Mouse (Mus musculus) neural tube, embryonic 11.5 days (tissue): Measurements from ENCODE around the gene Rpl29. TPM values are rescaled to one million over a fixed set of nuclear protein-coding genes. Genes with fewer than 3 reads are reported as not detected.

Source experiments
- ATAC-seq: fragments of 200-750 bp; cut with Nextera tagmentation; 2 replicates; pipeline ENCODE4 v1.8.0; 2017; ENCODE audit warnings: moderate number of reproducible peaks, mild to moderate bottlenecking, moderate TSS enrichment, moderate library complexity; ENCODE audit not compliant: insufficient read depth, low FRiP score, low TSS enrichment
- DNase-seq: peaks from one replicate; pipeline ENCODE4 v3.0.0-alpha.2; 2015; ENCODE audit warnings: low spot score
- H3K27ac ChIP-seq: fragments of 300-500 bp; sonication (generic); 2 replicates; pipeline ENCODE4 v1.5.1; 2014; ENCODE audit warnings: low read depth, mild to moderate bottlenecking, low read length
- H3K27me3 ChIP-seq: fragments of 300-500 bp; sonication (generic); 2 replicates; pipeline ENCODE4 v1.6.1; 2014; ENCODE audit warnings: mild to moderate bottlenecking, low read length, mixed read lengths; ENCODE audit not compliant: control insufficient read depth, insufficient read depth
- H3K36me3 ChIP-seq: fragments of 300-500 bp; sonication (generic); 2 replicates; pipeline ENCODE4 v1.6.1; 2014; ENCODE audit warnings: mild to moderate bottlenecking, low read length, moderate library complexity, mixed read lengths; ENCODE audit not compliant: control insufficient read depth, insufficient read depth
- H3K4me1 ChIP-seq: fragments of 300-500 bp; sonication (generic); 2 replicates; pipeline ENCODE4 v1.6.1; 2014; ENCODE audit warnings: low read length, mixed read lengths; ENCODE audit not compliant: control insufficient read depth, insufficient read depth
- H3K4me2 ChIP-seq: fragments of 300-500 bp; sonication (generic); 2 replicates; pipeline ENCODE4 v1.6.1; 2014; ENCODE audit warnings: low read depth, mild to moderate bottlenecking, moderate library complexity
- H3K4me3 ChIP-seq: fragments of 300-500 bp; sonication (generic); 2 replicates; pipeline ENCODE4 v1.5.1; 2014; ENCODE audit warnings: low read depth, low read length
- H3K9ac ChIP-seq: fragments of 300-500 bp; sonication (generic); 2 replicates; pipeline ENCODE4 v1.6.1; 2014; ENCODE audit warnings: mild to moderate bottlenecking, low read length
- H3K9me3 ChIP-seq: fragments of 300-500 bp; sonication (generic); 2 replicates; pipeline ENCODE4 v1.6.1; 2016; ENCODE audit warnings: low read length; ENCODE audit not compliant: control insufficient read depth
- WGBS: fragments of 180-500 bp; shearing (Covaris S2); extraction: QIAGEN DNeasy Blood & Tissue Kit; methylation state at CpG from one replicate; pipeline ENCODE4 v1.1.7; 2014; 5-methylcytosine and 5-hydroxymethylcytosine counted together
- polyA plus RNA-seq: library from polyadenylated mRNA; unstranded; fragments of >200 nt; fragmentation: Nextera tagmentation; extraction: Ambion mirVana; gene quantifications from 2 replicates; pipeline ENCODE4 v1.2.1, GENCODE M21; 2014

Gene Rpl29
- polyA plus RNA-seq, 1 experiment from 2014 or later = 844 TPM

DNA sequence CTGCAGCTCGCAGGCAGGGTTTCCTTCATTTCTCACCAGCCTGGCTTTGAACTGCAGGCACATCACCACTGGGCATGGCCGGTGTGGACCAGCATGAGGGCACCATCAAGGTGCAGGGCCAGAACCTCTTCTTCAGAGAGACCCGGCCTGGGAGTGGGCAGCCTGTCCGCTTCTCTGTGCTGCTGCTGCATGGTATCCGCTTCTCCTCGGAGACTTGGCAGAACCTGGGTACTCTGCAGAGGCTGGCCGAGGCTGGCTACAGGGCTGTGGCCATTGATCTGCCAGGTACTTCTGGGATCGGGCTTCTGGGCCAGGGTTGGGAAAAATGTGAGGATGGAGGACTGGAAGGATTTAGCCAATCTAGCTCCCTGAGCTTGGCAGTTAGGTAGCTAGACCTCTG, 20.7 kb downstream of the Rpl29 start:
- Histone ChIP-seq H3K9ac (no peak overlapping the region), H3K9me3 (no peaks in the 10 kb centered on the region), H3K27me3 (no peaks in the 10 kb centered on the region), H3K36me3 (no peaks in the 10 kb centered on the region; the same call in 1 of the 2 replicates), H3K4me1 (peaks cover 41% of the 10 kb centered on the region), H3K27ac (no peak overlapping the region), H3K4me2 (no peak overlapping the region), H3K4me3 (no peak overlapping the region)
- DNase-seq (no peak), ATAC-seq (no peak)
- WGBS = 94% methylated on average over 8 of the region's 8 CpGs

GRCm38 (mm10) chr9:106450661-106451060, 21.4 kb downstream of the Rpl29 start:
- Histone ChIP-seq H3K27me3 (no peaks in the 10 kb centered on the region), H3K36me3 (no peaks in the 10 kb centered on the region; the same call in 1 of the 2 replicates), H3K4me2 (no peak overlapping the region), H3K27ac (no peak overlapping the region), H3K4me3 (no peak overlapping the region), H3K4me1 (peaks cover 38% of the 10 kb centered on the region), H3K9me3 (no peaks in the 10 kb centered on the region), H3K9ac (no peak overlapping the region)
- ATAC-seq = no peak
- WGBS = 16% methylated on average over 9 of the region's 9 CpGs
- peak; percentile 49 for DNase-seq

DNA sequence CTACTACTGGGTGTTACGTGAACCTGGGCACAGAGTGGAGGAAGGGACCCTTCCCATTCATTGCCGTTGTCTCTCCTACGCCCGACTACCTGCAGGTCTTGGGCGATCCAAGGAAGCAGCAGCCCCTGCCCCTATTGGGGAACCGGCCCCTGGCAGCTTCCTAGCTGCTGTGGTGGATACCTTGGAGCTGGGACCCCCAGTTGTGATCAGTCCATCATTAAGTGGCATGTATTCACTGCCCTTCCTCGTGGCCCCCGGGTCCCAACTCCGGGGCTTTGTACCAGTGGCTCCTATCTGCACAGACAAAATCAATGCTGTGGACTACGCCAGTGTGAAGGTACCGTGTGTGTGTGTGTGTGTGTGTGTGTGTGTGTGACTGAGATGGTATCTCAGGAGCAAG, 22.0 kb downstream of the Rpl29 start:
- Histone ChIP-seq H3K27me3 (no peaks in the 10 kb centered on the region), H3K4me1 (peaks cover 44% of the 10 kb centered on the region), H3K9me3 (no peaks in the 10 kb centered on the region), H3K9ac (no peak overlapping the region), H3K4me3 (no peak overlapping the region), H3K4me2 (no peak overlapping the region), H3K27ac (no peak overlapping the region), H3K36me3 (no peaks in the 10 kb centered on the region; the same call in 1 of the 2 replicates)
- 76% methylated on average over 11 of the region's 11 CpGs for WGBS
- DNase-seq (no peak), ATAC-seq (no peak)

DNA sequence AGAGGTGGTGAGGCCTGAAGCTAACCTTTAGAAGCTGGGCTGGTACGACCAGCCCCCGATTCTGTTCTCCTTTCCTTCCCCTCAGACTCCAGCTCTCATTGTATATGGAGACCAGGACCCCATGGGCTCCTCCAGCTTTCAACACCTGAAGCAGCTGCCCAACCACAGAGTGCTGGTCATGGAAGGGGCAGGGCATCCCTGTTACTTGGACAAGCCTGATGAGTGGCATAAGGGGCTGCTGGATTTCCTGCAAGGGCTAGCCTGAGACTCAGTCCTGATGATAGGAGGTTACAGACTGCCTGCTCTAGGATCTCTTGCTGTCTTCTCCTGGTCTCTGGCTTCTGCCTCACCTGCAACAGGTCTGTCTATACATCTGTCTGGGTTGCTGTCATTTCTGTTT, 22.6 kb downstream of the Rpl29 start:
- 50% methylated on average over 2 of the region's 2 CpGs for WGBS
- Histone ChIP-seq H3K4me2 (no peak overlapping the region), H3K27ac (no peak overlapping the region; the same call in 1 of the 2 replicates), H3K9me3 (no peaks in the 10 kb centered on the region), H3K4me3 (no peak overlapping the region), H3K27me3 (no peaks in the 10 kb centered on the region), H3K9ac (no peak overlapping the region; the same call in 1 of the 2 replicates), H3K4me1 (peaks cover 50% of the 10 kb centered on the region), H3K36me3 (no peaks in the 10 kb centered on the region)
- ATAC-seq (no peak), DNase-seq (no peak)

DNA sequence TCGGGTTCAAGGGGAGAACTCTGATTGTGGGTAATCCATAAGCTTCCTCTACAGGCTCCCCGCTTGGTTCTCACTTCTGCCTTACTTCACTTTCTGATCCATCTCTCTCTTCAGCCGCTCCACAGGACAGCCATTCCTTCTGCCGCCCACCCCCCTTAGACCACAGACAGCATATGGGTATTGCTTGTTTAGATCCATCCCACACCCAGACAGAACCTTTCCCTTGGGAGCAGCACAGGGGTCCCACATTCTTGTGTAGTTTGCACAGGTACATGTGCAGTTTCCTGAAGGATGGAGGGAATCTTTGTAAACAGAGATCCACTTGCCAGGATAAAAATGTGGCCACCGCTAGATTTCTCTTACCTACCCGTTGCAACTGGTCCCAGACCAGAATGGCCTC, 23.1 kb downstream of the Rpl29 start:
- 11% methylated on average over 6 of the region's 6 CpGs for WGBS
- ATAC-seq = no peak
- Histone ChIP-seq H3K4me3 (peak overlapping the region; percentile 90), H3K4me2 (peak overlapping the region; percentile 99), H3K9ac (peak overlapping the region; percentile 96; the same call in 1 of the 2 replicates), H3K9me3 (no peaks in the 10 kb centered on the region), H3K36me3 (no peaks in the 10 kb centered on the region), H3K4me1 (peaks cover 54% of the 10 kb centered on the region), H3K27me3 (no peaks in the 10 kb centered on the region), H3K27ac (peak overlapping the region; percentile 98)
- DNase-seq = no peak

- Histone ChIP-seq H3K27me3 (no peaks in the 10 kb centered on the region), H3K27ac (peak overlapping the region; percentile 98), H3K4me1 (peaks cover 56% of the 10 kb centered on the region), H3K4me2 (peak overlapping the region; percentile 99), H3K9me3 (no peaks in the 10 kb centered on the region), H3K4me3 (peak overlapping the region; percentile 90), H3K9ac (peak overlapping the region; percentile 96), H3K36me3 (no peaks in the 10 kb centered on the region)
- DNase-seq (peak; percentile 73), ATAC-seq (peak; percentile 11; the same call in 1 of the 2 replicates)
- WGBS = 2% methylated on average over 7 of the region's 7 CpGs
These were observed 23.6 kb downstream of the Rpl29 start for GRCm38 (mm10) chr9:106452821-106453220.

- Histone ChIP-seq H3K4me1 (peaks cover 56% of the 10 kb centered on the region), H3K4me2 (peak within 1 kb of the TSS; percentile 99)
These were observed 24.2 kb downstream of the Rpl29 start, which contains the start of gene Pcbp4 for GRCm38 (mm10) chr9:106453271-106454070. Pcbp4 (plus strand) TSS chr9:106453291.

GRCm38 (mm10) chr9:106454071-106454761, 25.0 kb downstream of the Rpl29 start:
- no peaks in the 10 kb centered on the region for H3K27me3 ChIP-seq
- no peaks in the 10 kb centered on the region for H3K36me3 ChIP-seq
- DNase-seq (peak; percentile 53), ATAC-seq (0 out of 2 replicates have a peak, but pooled peaks have one; percentile 3)
- H3K9ac ChIP-seq = peak overlapping the region; percentile 96
- peak overlapping the region; percentile 99 for H3K4me2 ChIP-seq
- H3K27ac ChIP-seq = peak overlapping the region; percentile 98
- WGBS = under 1% methylated on average over 17 of the region's 20 CpGs
- H3K9me3 ChIP-seq = no peaks in the 10 kb centered on the region
- H3K4me1 ChIP-seq = peaks cover 57% of the 10 kb centered on the region
- peak overlapping the region; percentile 90 for H3K4me3 ChIP-seq

More at GRCm38 (mm10) chr9:106453271-106454070, 24.2 kb downstream of the Rpl29 start, which contains the start of gene Pcbp4:
- peak within 1 kb of the TSS; percentile 90 for H3K4me3 ChIP-seq
- peak within 1 kb of the TSS; percentile 96 for H3K9ac ChIP-seq
- peak; percentile 75 for ATAC-seq
- H3K27me3 ChIP-seq = no peaks in the 10 kb centered on the region
- peak; percentile 81 for DNase-seq
- peak within 1 kb of the TSS; percentile 98 for H3K27ac ChIP-seq
- no peaks in the 10 kb centered on the region for H3K36me3 ChIP-seq
- no peaks in the 10 kb centered on the region for H3K9me3 ChIP-seq
- WGBS = 0% methylated on average over 55 of the region's 74 CpGs
